Mouse (Mus musculus) CH12.LX (cell line): ENCODE results near the gene Eef1g. TPM values are rescaled to one million over a fixed set of nuclear protein-coding genes. Genes with fewer than 3 reads are reported as not detected.
A peak's percentile ranks its signal among the peaks of the same experiment; 100 is the strongest.

ENCODE experiments used
- DNase-seq: peaks from one replicate; pipeline ENCODE4 v3.0.0-alpha.2; 2013; ENCODE audit errors: extremely low read depth
- H3K27ac ChIP-seq: 2 replicates; pipeline ENCODE4 v1.5.1; 2012; ENCODE audit warnings: low read depth, mild to moderate bottlenecking, control low read depth, moderate library complexity; ENCODE audit not compliant: insufficient read depth
- H3K27me3 ChIP-seq: replicated peaks from 2 replicates; pipeline ENCODE3; 2012; ENCODE audit warnings: inconsistent platforms
- H3K36me3 ChIP-seq, 2 experiments: replicated peaks in 1 of 2; 2 replicates each; pipeline versions ENCODE3 to v1.6.1; 2012; ENCODE audit warnings: inconsistent platforms in 1 of 2, low read length in 1 of 2, mild to moderate bottlenecking in 1 of 2, mixed read lengths in 1 of 2, moderate library complexity in 1 of 2; ENCODE audit not compliant: control insufficient read depth in 1 of 2, insufficient read depth in 1 of 2
- H3K4me1 ChIP-seq, 2 experiments: 2 replicates each; pipeline ENCODE4 v1.6.1; 2012; ENCODE audit warnings: inconsistent platforms in 1 of 2, moderate library complexity in 1 of 2; ENCODE audit not compliant: insufficient read depth in 2 of 2, control insufficient read depth in 1 of 2
- H3K4me2 ChIP-seq: 2 replicates; pipeline ENCODE4 v1.6.1; 2012; ENCODE audit warnings: low read depth, mild to moderate bottlenecking, control low read depth; ENCODE audit not compliant: poor library complexity, insufficient read depth, severe bottlenecking
- H3K4me3 ChIP-seq, 3 experiments: fragments of 150-350 bp in 1 of 3; sonication (generic) in 1 of 3; replicated peaks in 1 of 3; 2 replicates each; pipeline versions ENCODE3 to v1.5.1; 2011 to 2012; ENCODE audit warnings: low read depth in 2 of 3, low read length in 2 of 3, mild to moderate bottlenecking in 2 of 3, moderate library complexity in 2 of 3, control low read depth in 1 of 3, improper control_type of control experiment in 1 of 3, inconsistent platforms in 1 of 3, mixed read lengths in 1 of 3; ENCODE audit not compliant: poor library complexity in 1 of 3
- H3K79me2 ChIP-seq: replicated peaks from 2 replicates; pipeline ENCODE4 v1.6.1; 2012; ENCODE audit warnings: mild to moderate bottlenecking, moderate library complexity; ENCODE audit not compliant: control insufficient read depth, poor library complexity, insufficient read depth, severe bottlenecking; ENCODE audit errors: extremely low read depth
- H3K9ac ChIP-seq: 2 replicates; pipeline ENCODE4 v1.6.1; 2012; ENCODE audit warnings: low read depth, mild to moderate bottlenecking, control low read depth, moderate library complexity; ENCODE audit not compliant: insufficient read depth
- H3K9me3 ChIP-seq: replicated peaks from 2 replicates; pipeline ENCODE3; 2012; ENCODE audit warnings: low read length, inconsistent platforms, mixed read lengths
- BHLHE40 ChIP-seq: IDR thresholded peaks from 2 replicates; pipeline ENCODE4 v1.6.1; 2011; ENCODE audit warnings: mild to moderate bottlenecking, low read depth, low read length, improper control_type of control experiment
- CHD1 ChIP-seq: IDR thresholded peaks from 2 replicates; pipeline ENCODE4 v1.6.1; 2012; ENCODE audit warnings: low read depth, low read length, improper control_type of control experiment, inconsistent platforms
- CHD2 ChIP-seq: IDR thresholded peaks from 2 replicates; pipeline ENCODE4 v1.6.1; 2011; ENCODE audit warnings: low read length, improper control_type of control experiment
- CTCF ChIP-seq, 2 experiments: IDR thresholded peaks in 1 of 2; conservative IDR thresholded peaks in 1 of 2; 2 replicates each; pipeline ENCODE4 v1.5.1; 2011 to 2012; ENCODE audit warnings: low read depth in 2 of 2, low read length in 2 of 2, improper control_type of control experiment in 1 of 2, inconsistent platforms in 1 of 2, mild to moderate bottlenecking in 1 of 2, moderate library complexity in 1 of 2
- E2F4 ChIP-seq: IDR thresholded peaks from 2 replicates; pipeline ENCODE4 v1.6.1; 2011; ENCODE audit warnings: low read depth, low read length, improper control_type of control experiment; ENCODE audit not compliant: insufficient replicate concordance
- ELF1 ChIP-seq: IDR thresholded peaks from 2 replicates; pipeline ENCODE4 v1.6.1; 2014; ENCODE audit warnings: low read depth, mild to moderate bottlenecking, inconsistent platforms, low read length, improper control_type of control experiment
- ETS1 ChIP-seq: conservative IDR thresholded peaks from 2 replicates; pipeline ENCODE4 v1.6.1; 2012; ENCODE audit warnings: low read depth, mild to moderate bottlenecking, inconsistent platforms, low read length, improper control_type of control experiment, moderate library complexity
- GABPA ChIP-seq: IDR thresholded peaks from 2 replicates; pipeline ENCODE4 v1.6.1; 2012; ENCODE audit warnings: low read depth, low read length, improper control_type of control experiment, inconsistent platforms; ENCODE audit not compliant: insufficient replicate concordance
- HCFC1 ChIP-seq: IDR thresholded peaks from 2 replicates; pipeline ENCODE4 v1.6.1; 2012; ENCODE audit warnings: low read depth, mild to moderate bottlenecking, inconsistent platforms, low read length, improper control_type of control experiment
- IRF4 ChIP-seq: IDR thresholded peaks from 2 replicates; pipeline ENCODE4 v1.6.1; 2014; ENCODE audit warnings: low read depth, mild to moderate bottlenecking, inconsistent platforms, low read length, improper control_type of control experiment
- JUN ChIP-seq: IDR thresholded peaks from 2 replicates; pipeline ENCODE4 v1.6.1; 2011; ENCODE audit warnings: low read depth, mild to moderate bottlenecking, low read length, improper control_type of control experiment, moderate library complexity; ENCODE audit not compliant: insufficient read depth
- JUND ChIP-seq: conservative IDR thresholded peaks from 2 replicates; pipeline ENCODE4 v1.6.1; 2011; ENCODE audit warnings: low read depth, low read length, improper control_type of control experiment
- KAT2A ChIP-seq: IDR thresholded peaks from 2 replicates; pipeline ENCODE4 v1.6.1; 2012; ENCODE audit warnings: low read length, improper control_type of control experiment, inconsistent platforms; ENCODE audit not compliant: insufficient replicate concordance
- MAFK ChIP-seq: IDR thresholded peaks from 2 replicates; pipeline ENCODE4 v1.6.1; 2011; ENCODE audit warnings: low read length, improper control_type of control experiment; ENCODE audit not compliant: insufficient replicate concordance
- MAX ChIP-seq: IDR thresholded peaks from 2 replicates; pipeline ENCODE4 v1.6.1; 2011; ENCODE audit warnings: low read length, improper control_type of control experiment
- MAZ ChIP-seq: IDR thresholded peaks from 2 replicates; pipeline ENCODE4 v1.6.1; 2012; ENCODE audit warnings: low read depth, mild to moderate bottlenecking, inconsistent platforms, low read length, improper control_type of control experiment, moderate library complexity
- MEF2A ChIP-seq: IDR thresholded peaks from 2 replicates; pipeline ENCODE4 v1.6.1; 2014; ENCODE audit warnings: low read depth, mild to moderate bottlenecking, inconsistent platforms, low read length, improper control_type of control experiment, borderline replicate concordance
- MXI1 ChIP-seq: IDR thresholded peaks from 2 replicates; pipeline ENCODE4 v1.6.1; 2011; ENCODE audit warnings: mild to moderate bottlenecking, low read depth, low read length, improper control_type of control experiment
- MYC ChIP-seq: IDR thresholded peaks from 2 replicates; pipeline ENCODE4 v1.6.1; 2011; ENCODE audit warnings: low read depth, mild to moderate bottlenecking, improper control_type of control experiment, low read length
- NELFE ChIP-seq: IDR thresholded peaks from 2 replicates; pipeline ENCODE4 v1.6.1; 2011; ENCODE audit warnings: low read depth, low read length, improper control_type of control experiment
- NRF1 ChIP-seq: IDR thresholded peaks from 2 replicates; pipeline ENCODE4 v1.6.1; 2014; ENCODE audit warnings: low read depth, mild to moderate bottlenecking, inconsistent platforms, low read length, improper control_type of control experiment, moderate library complexity
- PAX5 ChIP-seq: IDR thresholded peaks from 2 replicates; pipeline ENCODE4 v1.6.1; 2012; ENCODE audit warnings: low read length, inconsistent platforms, mixed read lengths
- POLR2A ChIP-seq: IDR thresholded peaks from 2 replicates; pipeline ENCODE4 v1.6.1; 2011; ENCODE audit warnings: low read depth, mild to moderate bottlenecking, improper control_type of control experiment, low read length
- POLR2AphosphoS2 ChIP-seq: IDR thresholded peaks from 2 replicates; pipeline ENCODE4 v1.6.1; 2011; ENCODE audit warnings: low read depth, low read length, improper control_type of control experiment
- RAD21 ChIP-seq: IDR thresholded peaks from 2 replicates; pipeline ENCODE4 v1.6.1; 2011; ENCODE audit warnings: low read depth, mild to moderate bottlenecking, low read length, improper control_type of control experiment, moderate library complexity
- RCOR1 ChIP-seq: conservative IDR thresholded peaks from 2 replicates; pipeline ENCODE4 v1.6.1; 2012; ENCODE audit warnings: low read depth, mild to moderate bottlenecking, inconsistent platforms, low read length, improper control_type of control experiment
- SIN3A ChIP-seq: IDR thresholded peaks from 2 replicates; pipeline ENCODE4 v1.6.1; 2012; ENCODE audit warnings: low read length, improper control_type of control experiment, inconsistent platforms
- SMC3 ChIP-seq: IDR thresholded peaks from 2 replicates; pipeline ENCODE4 v1.6.1; 2011; ENCODE audit warnings: low read depth, low read length, improper control_type of control experiment
- TBP ChIP-seq: conservative IDR thresholded peaks from 2 replicates; pipeline ENCODE4 v1.6.1; 2011; ENCODE audit warnings: low read depth, low read length, improper control_type of control experiment
- TCF12 ChIP-seq: IDR thresholded peaks from 2 replicates; pipeline ENCODE4 v1.6.1; 2014; ENCODE audit warnings: low read depth, mild to moderate bottlenecking, inconsistent platforms, low read length, improper control_type of control experiment
- UBTF ChIP-seq: IDR thresholded peaks from 2 replicates; pipeline ENCODE4 v1.6.1; 2012; ENCODE audit warnings: low read depth, mild to moderate bottlenecking, inconsistent platforms, low read length, improper control_type of control experiment, moderate library complexity
- USF1 ChIP-seq: IDR thresholded peaks from 2 replicates; pipeline ENCODE4 v1.6.1; 2014; ENCODE audit warnings: low read depth, mild to moderate bottlenecking, inconsistent platforms, low read length, improper control_type of control experiment
- USF2 ChIP-seq: conservative IDR thresholded peaks from 2 replicates; pipeline ENCODE4 v1.6.1; 2011; ENCODE audit warnings: low read depth, low read length, improper control_type of control experiment
- ZC3H11A ChIP-seq: IDR thresholded peaks from 2 replicates; pipeline ENCODE4 v1.6.1; 2012; ENCODE audit warnings: low read depth, mild to moderate bottlenecking, inconsistent platforms, low read length, improper control_type of control experiment
- ZKSCAN1 ChIP-seq: IDR thresholded peaks from 2 replicates; pipeline ENCODE4 v1.6.1; 2012; ENCODE audit warnings: low read depth, inconsistent platforms, low read length, improper control_type of control experiment, borderline replicate concordance
- ZMIZ1 ChIP-seq: IDR thresholded peaks from 2 replicates; pipeline ENCODE4 v1.6.1; 2012; ENCODE audit warnings: low read depth, mild to moderate bottlenecking, inconsistent platforms, low read length, improper control_type of control experiment
- ZNF384 ChIP-seq: IDR thresholded peaks from 2 replicates; pipeline ENCODE4 v1.6.1; 2012; ENCODE audit warnings: low read depth, low read length, improper control_type of control experiment, inconsistent platforms
- dilution Hi-C: fragments of 300-500 bp; cut with MboI; formaldehyde crosslinking; loops from 2 replicates; pipeline ENCODE4 v1.14.3; 2020; ENCODE audit warnings: low sequenced_read_pairs; ENCODE audit not compliant: extremely low pct_unique_long_range_greater_than_20kb, extremely low pct_ligation_motif_present
- in situ Hi-C: fragments of 300-500 bp; cut with MboI; formaldehyde crosslinking; loops from 3 replicates; pipeline ENCODE4 v1.14.3; 2019; ENCODE audit warnings: low sequenced_read_pairs, low pct_ligation_motif_present, low pct_unique_long_range_greater_than_20kb, mixed read lengths
- polyA plus RNA-seq: library from polyadenylated mRNA; unstranded; fragments of >175 nt; gene quantifications from 2 replicates; pipeline ENCODE4 v1.2.1, GENCODE M21; 2012; ENCODE audit warnings: low read depth; ENCODE audit not compliant: insufficient read length
- total RNA-seq, 2 experiments: library from RNA; depleted of rRNA; stranded (reverse); fragments of 300-350 nt in 1 of 2; fragments of >200 nt in 1 of 2; gene quantifications; 2 replicates each; pipeline ENCODE4 v1.2.3; 2012 to 2014

Eef1g gene
- total and polyA plus RNA-seq, 3 experiments = 1,172 to 1,511 (median 1,294) TPM

GRCm38 (mm10) chr19:8992769-8993624 is 26.2 kb downstream of the Eef1g start:
- peaks cover 33 to 92% of the 10 kb centered on the region in 2 experiments for H3K4me1 ChIP-seq
- no peaks in the 10 kb centered on the region for H3K36me3 ChIP-seq
- dilution Hi-C loops (no loop called here), in situ Hi-C loops (loop anchor here (5.0 to 10.0 kb wide), 2 partner anchors 62 to 84 kb away; no protein-coding TSS in a partner anchor)
- H3K9ac ChIP-seq = peak overlapping the region; percentile 31
- no peaks in the 10 kb centered on the region for H3K9me3 ChIP-seq
- H3K27ac ChIP-seq = peak overlapping the region; percentile 97
- peak overlapping the region; percentile 32 to 50 (median 36) for H3K4me3 ChIP-seq
- peaks cover 55% of the 10 kb centered on the region for H3K79me2 ChIP-seq
- peak overlapping the region; percentile 45 for H3K4me2 ChIP-seq
- peaks cover 14% of the 10 kb centered on the region for H3K27me3 ChIP-seq
- peak; percentile 88 for DNase-seq
- peak; percentile 87 for TF ChIP-seq MAZ
- TF ChIP-seq HCFC1 = peak; percentile 12; the same call in 1 of the 2 replicates
- TF ChIP-seq NELFE = peak; percentile 71
- no peak for TF ChIP-seq USF2
- no peak for TF ChIP-seq JUN
- TF ChIP-seq MAFK = peak; percentile 8; the same call in 1 of the 2 replicates
- peak; percentile 88 for TF ChIP-seq MXI1
- TF ChIP-seq GABPA = no peak
- TF ChIP-seq CHD2 = peak; percentile 54; the same call in 1 of the 2 replicates
- TF ChIP-seq POLR2A = no peak
- TF ChIP-seq KAT2A = no peak
- 0 out of 2 replicates have a peak, but pooled peaks have one; percentile 8 for TF ChIP-seq ELF1
- no peak; the same call in 1 of the 2 replicates for TF ChIP-seq TBP
- 0 out of 2 replicates have a peak, but pooled peaks have one; percentile 40 for TF ChIP-seq JUND
- no peak for TF ChIP-seq NRF1
- TF ChIP-seq USF1 = no peak
- peak; percentile 80 for TF ChIP-seq ZC3H11A
- peak; percentile 67 for TF ChIP-seq BHLHE40
- peak; percentile 42 to 95 for TF ChIP-seq CTCF (conservative IDR thresholded peaks at IDR 0.05 in 1 of 2, IDR thresholded peaks at IDR 0.05 in 1 of 2; ENCODE audit: low read depth in 2 of 2, low read length in 2 of 2)
- TF ChIP-seq TCF12 = peak; percentile 53; the same call in 1 of the 2 replicates
- no peak for TF ChIP-seq UBTF
- TF ChIP-seq MYC = peak; percentile 73
- TF ChIP-seq E2F4 = 0 out of 2 replicates have a peak, but pooled peaks have one; percentile 44
- TF ChIP-seq MAX = peak; percentile 65
- peak; percentile 62 for TF ChIP-seq ETS1
- peak; percentile 56; the same call in 1 of the 2 replicates for TF ChIP-seq MEF2A
- no peak for TF ChIP-seq POLR2AphosphoS2
- TF ChIP-seq PAX5 = no peak
- TF ChIP-seq CHD1 = peak; percentile 45; the same call in 1 of the 2 replicates
- TF ChIP-seq IRF4 = no peak
- no peak for TF ChIP-seq ZMIZ1
- peak; percentile 98 for TF ChIP-seq SMC3
- peak; percentile 92 for TF ChIP-seq RAD21
- peak; percentile 21; the same call in 1 of the 2 replicates for TF ChIP-seq RCOR1
- TF ChIP-seq SIN3A = peak; percentile 67
- TF ChIP-seq ZKSCAN1 = no peak
- TF ChIP-seq ZNF384 = peak; percentile 31; the same call in 1 of the 2 replicates
